Mouse (Mus musculus): ENCODE data around the gene Olfr985. TPM values are rescaled to one million over a fixed set of nuclear protein-coding genes. Genes with fewer than 3 reads are reported as not detected.

Gene Olfr985
- polyA plus RNA-seq, 1 experiment from 2014 or later: not detected

Other genes with a start within 250 kb of the Olfr985 start
- gene Olfr229, start 222.8 kb downstream of the Olfr985 start, polyA plus RNA-seq (2016; fragmentation: Nextera tagmentation; extraction: Ambion mirVana): not detected in 2 replicates
- not detected in 2 replicates for gene Olfr974, start 192.7 kb downstream of the Olfr985 start, polyA plus RNA-seq (2016; fragmentation: Nextera tagmentation; extraction: Ambion mirVana)
- 0.11 TPM in 1 of 2 replicates, not detected in the other for gene Olfr975, start 178.1 kb downstream of the Olfr985 start, polyA plus RNA-seq (2016; fragmentation: Nextera tagmentation; extraction: Ambion mirVana)
- not detected in 2 replicates for gene Olfr976, start 169.1 kb downstream of the Olfr985 start, polyA plus RNA-seq (2016; fragmentation: Nextera tagmentation; extraction: Ambion mirVana)
- gene Olfr978, start 138.1 kb downstream of the Olfr985 start, polyA plus RNA-seq (2016; fragmentation: Nextera tagmentation; extraction: Ambion mirVana): not detected in 2 replicates
- gene Olfr979, start 126.7 kb downstream of the Olfr985 start, polyA plus RNA-seq (2016; fragmentation: Nextera tagmentation; extraction: Ambion mirVana): not detected in 2 replicates
- not detected in 2 replicates for gene Olfr980, start 120.6 kb downstream of the Olfr985 start, polyA plus RNA-seq (2016; fragmentation: Nextera tagmentation; extraction: Ambion mirVana)
- gene Olfr981, start 108.7 kb downstream of the Olfr985 start, polyA plus RNA-seq (2016; fragmentation: Nextera tagmentation; extraction: Ambion mirVana): not detected in 2 replicates
- not detected in 2 replicates for gene Olfr982, start 56.4 kb downstream of the Olfr985 start, polyA plus RNA-seq (2016; fragmentation: Nextera tagmentation; extraction: Ambion mirVana)
- gene Olfr983, start 36.6 kb downstream of the Olfr985 start, polyA plus RNA-seq (2016; fragmentation: Nextera tagmentation; extraction: Ambion mirVana): not detected in 2 replicates
- not detected in 2 replicates for gene Olfr984, start 16.0 kb downstream of the Olfr985 start, polyA plus RNA-seq (2016; fragmentation: Nextera tagmentation; extraction: Ambion mirVana)
- not detected in 2 replicates for gene Tmem225, start 17.9 kb upstream of the Olfr985 start, polyA plus RNA-seq (2016; fragmentation: Nextera tagmentation; extraction: Ambion mirVana)
- gene Olfr986, start 50.7 kb upstream of the Olfr985 start, polyA plus RNA-seq (2016; fragmentation: Nextera tagmentation; extraction: Ambion mirVana): not detected in 2 replicates
- 8.1 and 8.9 TPM in 2 replicates for gene Zfp202, start 62.1 kb upstream of the Olfr985 start, polyA plus RNA-seq (2016; fragmentation: Nextera tagmentation; extraction: Ambion mirVana)
- 53.8 and 61.0 TPM in 2 replicates for gene Scn3b, start 139.0 kb upstream of the Olfr985 start, polyA plus RNA-seq (2016; fragmentation: Nextera tagmentation; extraction: Ambion mirVana)

All from neural tube, embryonic 12.5 days (tissue).